Mouse (Mus musculus) forebrain, embryonic 10.5 days (tissue): ENCODE measurements around the gene Dimt1. TPM values are rescaled to one million over a fixed set of nuclear protein-coding genes. Genes with fewer than 3 reads are reported as not detected.

Experiments used
- DNase-seq: peaks from one replicate; pipeline ENCODE4 v3.0.0-alpha.2; 2017; ENCODE audit warnings: low spot score; ENCODE audit errors: extremely low spot score
- H3K27ac ChIP-seq: fragments of 300-500 bp; sonication (generic); 2 replicates; pipeline ENCODE4 v1.5.1; 2016; ENCODE audit warnings: mild to moderate bottlenecking
- H3K27me3 ChIP-seq: fragments of 300-500 bp; sonication (generic); 2 replicates; pipeline ENCODE4 v1.6.1; 2016; ENCODE audit warnings: mild to moderate bottlenecking; ENCODE audit not compliant: poor library complexity, severe bottlenecking
- H3K36me3 ChIP-seq: fragments of 300-500 bp; sonication (generic); replicated peaks from 2 replicates; pipeline ENCODE4 v1.6.1; 2016; ENCODE audit warnings: mild to moderate bottlenecking, moderate library complexity
- H3K4me1 ChIP-seq: fragments of 300-500 bp; sonication (generic); 2 replicates; pipeline ENCODE4 v1.6.1; 2016
- H3K4me3 ChIP-seq: fragments of 300-500 bp; sonication (generic); 2 replicates; pipeline ENCODE4 v1.5.1; 2016; ENCODE audit warnings: mild to moderate bottlenecking, moderate library complexity
- H3K9me3 ChIP-seq: fragments of 300-500 bp; sonication (generic); 2 replicates; pipeline ENCODE4 v1.6.1; 2016; ENCODE audit warnings: mild to moderate bottlenecking, moderate library complexity
- WGBS: fragments of 180-500 bp; shearing (Covaris S2); methylation state at CpG from one replicate; pipeline ENCODE4 v1.1.7; 2016; 5-methylcytosine and 5-hydroxymethylcytosine counted together
- polyA plus RNA-seq: library from polyadenylated mRNA; unstranded; fragments of >200 nt; fragmentation: Nextera tagmentation; extraction: Ambion mirVana; gene quantifications from 2 replicates; pipeline ENCODE4 v1.2.1, GENCODE M21; 2016

The Dimt1 gene
- polyA plus RNA-seq, 1 experiment from 2014 or later = 50.1 TPM

DNA sequence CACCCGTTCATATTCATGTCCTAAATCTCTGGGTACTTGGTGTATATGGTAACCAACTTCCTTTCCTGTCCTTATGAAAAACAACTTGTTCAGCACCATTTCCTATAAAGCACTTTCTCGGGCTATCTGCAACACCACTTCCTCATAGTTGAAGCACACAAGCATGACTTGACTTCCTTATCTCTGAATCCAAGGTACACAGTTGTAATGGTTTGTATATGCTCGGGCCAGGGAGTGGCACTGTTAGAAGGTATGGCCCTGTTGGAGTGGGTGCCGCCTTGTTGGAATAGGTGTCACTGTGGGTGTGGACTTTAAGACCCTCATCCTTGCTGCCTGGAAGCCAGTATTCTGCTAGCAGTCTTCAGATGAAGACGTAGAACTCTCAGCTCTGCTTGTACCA lies 51.7 kb downstream of the Dimt1 start:
- Histone ChIP-seq H3K9me3 (no peaks in the 10 kb centered on the region), H3K4me1 (peaks cover 8% of the 10 kb centered on the region; the same call in 1 of the 2 replicates), H3K36me3 (peaks cover 12% of the 10 kb centered on the region; the same call in 1 of the 2 replicates), H3K4me3 (no peak overlapping the region), H3K27ac (no peak overlapping the region), H3K27me3 (no peaks in the 10 kb centered on the region)
- no peak for DNase-seq
- WGBS = 90% methylated on average over 5 of the region's 5 CpGs

DNA sequence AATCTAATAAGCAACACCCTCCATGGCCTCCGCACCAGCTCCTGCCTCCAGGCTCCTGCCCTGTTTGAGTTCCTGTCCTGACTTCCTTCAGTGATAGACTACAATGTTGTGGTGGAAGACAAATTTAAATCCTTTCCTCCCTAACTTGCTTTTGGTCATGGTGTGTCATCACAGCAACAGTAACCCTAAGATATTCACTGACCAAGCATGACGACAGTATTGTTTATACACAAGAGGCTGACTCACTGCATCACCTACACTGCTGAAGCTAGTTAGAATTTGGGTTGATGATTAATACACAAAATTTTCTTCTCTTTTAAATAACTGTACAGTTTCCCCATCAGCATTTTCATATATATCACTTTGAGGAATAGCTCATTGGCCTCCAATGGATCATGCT lies 56.3 kb downstream of the Dimt1 start:
- no peaks in the 10 kb centered on the region for H3K4me1 ChIP-seq
- DNase-seq = no peak
- WGBS = 94% methylated on average over 2 of the region's 2 CpGs
- no peaks in the 10 kb centered on the region for H3K27me3 ChIP-seq
- no peak overlapping the region for H3K27ac ChIP-seq
- no peak overlapping the region for H3K4me3 ChIP-seq
- peaks cover 11% of the 10 kb centered on the region; the same call in 1 of the 2 replicates for H3K36me3 ChIP-seq
- no peaks in the 10 kb centered on the region for H3K9me3 ChIP-seq

DNA sequence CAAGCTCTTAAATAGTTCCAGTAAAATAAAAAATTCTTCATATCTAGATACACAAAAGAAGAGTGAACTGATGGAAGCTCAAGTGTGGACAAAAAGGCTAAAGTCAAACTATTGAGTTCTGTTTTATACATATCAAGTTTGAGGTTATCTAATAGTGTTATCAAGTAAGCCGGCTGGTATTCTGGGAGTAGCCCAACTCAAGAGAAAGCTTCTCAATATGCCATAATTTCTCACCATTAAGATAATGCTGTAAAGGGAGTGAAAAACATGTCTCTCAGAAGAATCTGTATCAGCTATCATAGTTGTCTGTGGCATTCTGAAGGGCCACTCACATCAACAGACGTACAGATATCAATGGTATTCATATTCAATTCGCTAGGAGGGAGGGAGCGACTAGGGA lies 61.2 kb downstream of the Dimt1 start:
- no peak overlapping the region for H3K27ac ChIP-seq
- H3K27me3 ChIP-seq = no peaks in the 10 kb centered on the region
- no peak for DNase-seq
- peaks cover 3% of the 10 kb centered on the region for H3K4me1 ChIP-seq
- no peak overlapping the region for H3K4me3 ChIP-seq
- H3K36me3 ChIP-seq = no peaks in the 10 kb centered on the region
- 88% methylated on average over 4 of the region's 4 CpGs for WGBS
- no peaks in the 10 kb centered on the region for H3K9me3 ChIP-seq

Other genes with a start within 250 kb of the Dimt1 start
- gene Ipo11, start 10.2 kb upstream of the Dimt1 start, polyA plus RNA-seq = 108 and 114 TPM in 2 replicates
- gene Kif2a, start 75.0 kb downstream of the Dimt1 start, polyA plus RNA-seq = 14.2 and 14.6 TPM in 2 replicates